Mouse (Mus musculus) midbrain, embryonic 15.5 days (tissue): ENCODE results near the gene Taf3. TPM values are rescaled to one million over a fixed set of nuclear protein-coding genes. Genes with fewer than 3 reads are reported as not detected.

Experiments used
- ATAC-seq: fragments of 200-750 bp; cut with Nextera tagmentation; replicated peaks from 2 replicates; pipeline ENCODE4 v1.8.0; 2017; ENCODE audit warnings: moderate TSS enrichment
- H3K27ac ChIP-seq: fragments of 300-500 bp; sonication (generic); 2 replicates; pipeline ENCODE4 v1.5.1; 2015; ENCODE audit warnings: mild to moderate bottlenecking, inconsistent platforms
- H3K27me3 ChIP-seq: fragments of 300-500 bp; sonication (generic); replicated peaks from 2 replicates; pipeline ENCODE4 v1.6.1; 2015; ENCODE audit warnings: inconsistent platforms
- H3K36me3 ChIP-seq: fragments of 300-500 bp; sonication (generic); replicated peaks from 2 replicates; pipeline ENCODE4 v1.6.1; 2015; ENCODE audit warnings: inconsistent platforms
- H3K4me1 ChIP-seq: fragments of 300-500 bp; sonication (generic); 2 replicates; pipeline ENCODE4 v1.6.1; 2015; ENCODE audit warnings: inconsistent platforms
- H3K4me2 ChIP-seq: fragments of 300-500 bp; sonication (generic); 2 replicates; pipeline ENCODE4 v1.6.1; 2015; ENCODE audit warnings: inconsistent platforms, mild to moderate bottlenecking, moderate library complexity
- H3K4me3 ChIP-seq: fragments of 300-500 bp; sonication (generic); 2 replicates; pipeline ENCODE4 v1.5.1; 2015; ENCODE audit warnings: mild to moderate bottlenecking, inconsistent platforms
- H3K9ac ChIP-seq: fragments of 300-500 bp; sonication (generic); 2 replicates; pipeline ENCODE4 v1.6.1; 2015; ENCODE audit warnings: mild to moderate bottlenecking, inconsistent platforms
- H3K9me3 ChIP-seq: fragments of 300-500 bp; sonication (generic); 2 replicates; pipeline ENCODE4 v1.6.1; 2016; ENCODE audit warnings: inconsistent platforms
- WGBS: fragments of 180-500 bp; shearing (Covaris S2); methylation state at CpG from one replicate; pipeline ENCODE4 v1.1.7; 2015; ENCODE audit warnings: mixed read lengths; 5-methylcytosine and 5-hydroxymethylcytosine counted together
- polyA plus RNA-seq: library from polyadenylated mRNA; unstranded; fragments of >200 nt; fragmentation: Nextera tagmentation; extraction: Ambion mirVana; gene quantifications from 2 replicates; pipeline ENCODE4 v1.2.1, GENCODE M21; 2015

Taf3 gene
- polyA plus RNA-seq, 1 experiment from 2014 or later = 14.8 TPM

- ATAC-seq = no peak
- H3K9ac ChIP-seq = no peak overlapping the region
- H3K9me3 ChIP-seq = no peaks in the 10 kb centered on the region
- H3K27me3 ChIP-seq = peaks cover 65% of the 10 kb centered on the region
- H3K36me3 ChIP-seq = no peaks in the 10 kb centered on the region
- H3K4me1 ChIP-seq = peaks cover 19% of the 10 kb centered on the region; the same call in 1 of the 2 replicates
- no peak overlapping the region for H3K4me3 ChIP-seq
- no peak overlapping the region for H3K27ac ChIP-seq
- H3K4me2 ChIP-seq = no peak overlapping the region
- 3% methylated on average over 7 of the region's 7 CpGs for WGBS
Measured at GRCm38 (mm10) chr2:9892541-9892940, 155.9 kb downstream of the Taf3 start.

GRCm38 (mm10) chr2:9890906-9891305 lies 157.5 kb downstream of the Taf3 start:
- Histone ChIP-seq H3K9me3 (no peaks in the 10 kb centered on the region), H3K4me3 (no peak overlapping the region), H3K27ac (no peak overlapping the region), H3K4me1 (peaks cover 6% of the 10 kb centered on the region; the same call in 1 of the 2 replicates), H3K9ac (no peak overlapping the region), H3K36me3 (no peaks in the 10 kb centered on the region), H3K4me2 (no peak overlapping the region), H3K27me3 (peaks cover 68% of the 10 kb centered on the region)
- ATAC-seq = no peak
- WGBS = 4% methylated on average over 5 of the region's 5 CpGs

- ATAC-seq = no peak
- H3K27me3 ChIP-seq = peaks cover 71% of the 10 kb centered on the region
- H3K4me3 ChIP-seq = peak overlapping the region; percentile 32
- no peaks in the 10 kb centered on the region for H3K36me3 ChIP-seq
- no peaks in the 10 kb centered on the region for H3K9me3 ChIP-seq
- WGBS = 6% methylated on average over 8 of the region's 8 CpGs
- H3K9ac ChIP-seq = no peak overlapping the region
- no peak overlapping the region for H3K27ac ChIP-seq
- H3K4me1 ChIP-seq = peaks cover under 1% of the 10 kb centered on the region; the same call in 1 of the 2 replicates
- peak overlapping the region; percentile 67; the same call in 1 of the 2 replicates for H3K4me2 ChIP-seq
Measured at GRCm38 (mm10) chr2:9890251-9890650, 158.1 kb downstream of the Taf3 start.

GRCm38 (mm10) chr2:9889651-9890183 lies 158.7 kb downstream of the Taf3 start, which contains the start of gene Gata3:
Gata3 (minus strand) TSS chr2:9890034.
- Histone ChIP-seq H3K9ac (no peak within 1 kb of the TSS; the same call in 1 of the 2 replicates), H3K27ac (peak within 1 kb of the TSS; percentile 14)
- 1% methylated on average over 23 of the region's 23 CpGs for WGBS

GRCm38 (mm10) chr2:9888913-9889650 lies 159.3 kb downstream of the Taf3 start, which contains the start of gene 9230102O04Rik:
9230102O04Rik (minus strand) TSS chr2:9889540.
- peak within 1 kb of the TSS; percentile 67 for H3K4me2 ChIP-seq
- no peaks in the 10 kb centered on the region for H3K36me3 ChIP-seq
- no peaks in the 10 kb centered on the region for H3K9me3 ChIP-seq
- peak; percentile 66 for ATAC-seq
- H3K9ac ChIP-seq = no peak within 1 kb of the TSS; the same call in 1 of the 2 replicates
- H3K4me1 ChIP-seq = no peaks in the 10 kb centered on the region; the same call in 1 of the 2 replicates
- H3K27me3 ChIP-seq = peaks cover 72% of the 10 kb centered on the region
- 1% methylated on average over 30 of the region's 30 CpGs for WGBS
- peak within 1 kb of the TSS; percentile 14 for H3K27ac ChIP-seq
- peak within 1 kb of the TSS; percentile 32 for H3K4me3 ChIP-seq

More at GRCm38 (mm10) chr2:9889651-9890183, 158.7 kb downstream of the Taf3 start, which contains the start of gene Gata3:
- no peaks in the 10 kb centered on the region; the same call in 1 of the 2 replicates for H3K4me1 ChIP-seq
- peak within 1 kb of the TSS; percentile 32 for H3K4me3 ChIP-seq
- no peaks in the 10 kb centered on the region for H3K9me3 ChIP-seq
- no peaks in the 10 kb centered on the region for H3K36me3 ChIP-seq
- H3K27me3 ChIP-seq = peaks cover 73% of the 10 kb centered on the region
- peak within 1 kb of the TSS; percentile 67 for H3K4me2 ChIP-seq
- no peak for ATAC-seq

GRCm38 (mm10) chr2:9887636-9888035 lies 160.8 kb downstream of the Taf3 start:
- peak; percentile 62 for ATAC-seq
- H3K4me3 ChIP-seq = peak overlapping the region; percentile 43
- peak overlapping the region; percentile 38 for H3K9ac ChIP-seq
- no peaks in the 10 kb centered on the region for H3K9me3 ChIP-seq
- H3K36me3 ChIP-seq = no peaks in the 10 kb centered on the region
- peak overlapping the region; percentile 67 for H3K4me2 ChIP-seq
- WGBS = 0% methylated on average over 7 of the region's 7 CpGs
- peak overlapping the region; percentile 81 for H3K27ac ChIP-seq
- H3K27me3 ChIP-seq = peaks cover 59% of the 10 kb centered on the region
- peaks cover 4% of the 10 kb centered on the region for H3K4me1 ChIP-seq

GRCm38 (mm10) chr2:9886921-9887610 lies 161.3 kb downstream of the Taf3 start:
- 1% methylated on average over 7 of the region's 7 CpGs for WGBS
- no peaks in the 10 kb centered on the region for H3K36me3 ChIP-seq
- no peaks in the 10 kb centered on the region for H3K9me3 ChIP-seq
- H3K4me1 ChIP-seq = peaks cover 10% of the 10 kb centered on the region
- ATAC-seq = no peak
- peaks cover 58% of the 10 kb centered on the region for H3K27me3 ChIP-seq
- H3K4me2 ChIP-seq = peak overlapping the region; percentile 67
- peak overlapping the region; percentile 81 for H3K27ac ChIP-seq
- H3K9ac ChIP-seq = peak overlapping the region; percentile 38
- peak overlapping the region; percentile 43 for H3K4me3 ChIP-seq

GRCm38 (mm10) chr2:9886031-9886430 lies 162.4 kb downstream of the Taf3 start:
- no peaks in the 10 kb centered on the region for H3K36me3 ChIP-seq
- H3K9me3 ChIP-seq = no peaks in the 10 kb centered on the region
- H3K27me3 ChIP-seq = peaks cover 57% of the 10 kb centered on the region
- peaks cover 18% of the 10 kb centered on the region for H3K4me1 ChIP-seq
- H3K9ac ChIP-seq = peak overlapping the region; percentile 38
- ATAC-seq = no peak
- peak overlapping the region; percentile 43 for H3K4me3 ChIP-seq
- WGBS = 11% methylated on average over 3 of the region's 3 CpGs
- H3K27ac ChIP-seq = peak overlapping the region; percentile 81
- peak overlapping the region; percentile 67 for H3K4me2 ChIP-seq

GRCm38 (mm10) chr2:9885217-9885770 lies 163.1 kb downstream of the Taf3 start:
- Histone ChIP-seq H3K27ac (peak overlapping the region; percentile 81), H3K4me2 (peak overlapping the region; percentile 67), H3K9ac (peak overlapping the region; percentile 38)

GRCm38 (mm10) chr2:9884533-9885216 lies 163.7 kb downstream of the Taf3 start:
- peak overlapping the region; percentile 81 for H3K27ac ChIP-seq
- H3K36me3 ChIP-seq = no peaks in the 10 kb centered on the region
- H3K27me3 ChIP-seq = peaks cover 53% of the 10 kb centered on the region
- peaks cover 23% of the 10 kb centered on the region for H3K4me1 ChIP-seq
- 2% methylated on average over 15 of the region's 15 CpGs for WGBS
- peak overlapping the region; percentile 43 for H3K4me3 ChIP-seq
- no peak for ATAC-seq
- peak overlapping the region; percentile 67 for H3K4me2 ChIP-seq
- H3K9me3 ChIP-seq = no peaks in the 10 kb centered on the region
- peak overlapping the region; percentile 41 for H3K9ac ChIP-seq

More at GRCm38 (mm10) chr2:9885217-9885770, 163.1 kb downstream of the Taf3 start:
- 2% methylated on average over 14 of the region's 14 CpGs for WGBS
- Histone ChIP-seq H3K36me3 (no peaks in the 10 kb centered on the region), H3K9me3 (no peaks in the 10 kb centered on the region), H3K27me3 (peaks cover 52% of the 10 kb centered on the region), H3K4me1 (peaks cover 23% of the 10 kb centered on the region), H3K4me3 (peak overlapping the region; percentile 43)
- no peak for ATAC-seq

GRCm38 (mm10) chr2:9883803-9884532 lies 164.4 kb downstream of the Taf3 start:
- Histone ChIP-seq H3K36me3 (no peaks in the 10 kb centered on the region), H3K9ac (peak overlapping the region; percentile 41), H3K9me3 (no peaks in the 10 kb centered on the region), H3K27ac (peak overlapping the region; percentile 81), H3K4me1 (peaks cover 23% of the 10 kb centered on the region), H3K4me2 (peak overlapping the region; percentile 67), H3K27me3 (peaks cover 53% of the 10 kb centered on the region), H3K4me3 (peak overlapping the region; percentile 43)
- no peak for ATAC-seq
- WGBS = under 1% methylated on average over 25 of the region's 27 CpGs
